Mouse (Mus musculus) G1E (cell line): ENCODE measurements around the gene Tmtc1. TPM values are rescaled to one million over a fixed set of nuclear protein-coding genes. Genes with fewer than 3 reads are reported as not detected.

Source experiments
- ATAC-seq: 2 replicates; pipeline ENCODE4 v1.8.0; 2016; ENCODE audit warnings: mild to moderate bottlenecking; ENCODE audit not compliant: insufficient number of reproducible peaks, poor library complexity, low FRiP score, severe bottlenecking; ENCODE audit errors: extremely low read depth
- DNase-seq: peaks from one replicate; pipeline ENCODE4 v3.0.0; 2012; ENCODE audit warnings: low spot score
- H3K27me3 ChIP-seq: 2 replicates; pipeline ENCODE4 v1.6.1; 2012; ENCODE audit warnings: mild to moderate bottlenecking, low read length, inconsistent platforms; ENCODE audit not compliant: insufficient read depth
- H3K36me3 ChIP-seq: replicated peaks from 2 replicates; pipeline ENCODE3; 2012; ENCODE audit warnings: mild to moderate bottlenecking, inconsistent platforms
- H3K4me1 ChIP-seq: 2 replicates; pipeline ENCODE4 v1.6.1; 2012; ENCODE audit warnings: low read depth, low read length, inconsistent platforms, mixed read lengths; ENCODE audit not compliant: insufficient read depth
- H3K4me3 ChIP-seq: 2 replicates; pipeline ENCODE4 v1.5.1; 2012; ENCODE audit warnings: low read depth, mild to moderate bottlenecking, inconsistent platforms, low read length, moderate library complexity, mixed read lengths
- H3K9me3 ChIP-seq: replicated peaks from 2 replicates; pipeline ENCODE4 v1.6.1; 2012; ENCODE audit warnings: inconsistent platforms
- CTCF ChIP-seq: IDR thresholded peaks from 2 replicates; pipeline ENCODE4 v1.5.1; 2012; ENCODE audit warnings: low read depth, low read length, inconsistent platforms, mixed read lengths
- GATA1 ChIP-seq: IDR thresholded peaks from 2 replicates; pipeline ENCODE4 v1.6.1; 2012; ENCODE audit warnings: borderline replicate concordance, low read length, inconsistent platforms, mixed read lengths
- GATA2 ChIP-seq: IDR thresholded peaks from 2 replicates; pipeline ENCODE4 v1.6.1; 2012; ENCODE audit warnings: low read depth, low read length, inconsistent platforms, borderline replicate concordance
- POLR2AphosphoS5 ChIP-seq: IDR thresholded peaks from 2 replicates; pipeline ENCODE4 v1.6.1; 2012; ENCODE audit warnings: low read depth, low read length, inconsistent platforms; ENCODE audit not compliant: insufficient replicate concordance
- TAL1 ChIP-seq: conservative IDR thresholded peaks from 2 replicates; pipeline ENCODE4 v1.6.1; 2012; ENCODE audit warnings: low read depth, low read length, inconsistent platforms, mixed read lengths
- polyA plus RNA-seq: library from polyadenylated mRNA; stranded (reverse); fragments of >175 nt; gene quantifications from 2 replicates; pipeline ENCODE4 v1.2.3, GENCODE M21; 2012
- total RNA-seq, 2 experiments: library from RNA; stranded (forward) in 1 of 2; stranded (reverse) in 1 of 2; fragments of 200-1000 nt in 1 of 2; fragments of >200 nt in 1 of 2; fragmentation: Nextera tagmentation in 1 of 2; gene quantifications; 2 replicates each; pipeline ENCODE4 v1.2.3; 2014 to 2017

Gene Tmtc1
- total and polyA plus RNA-seq, 3 experiments = 0.05 TPM; not detected in 2

DNA sequence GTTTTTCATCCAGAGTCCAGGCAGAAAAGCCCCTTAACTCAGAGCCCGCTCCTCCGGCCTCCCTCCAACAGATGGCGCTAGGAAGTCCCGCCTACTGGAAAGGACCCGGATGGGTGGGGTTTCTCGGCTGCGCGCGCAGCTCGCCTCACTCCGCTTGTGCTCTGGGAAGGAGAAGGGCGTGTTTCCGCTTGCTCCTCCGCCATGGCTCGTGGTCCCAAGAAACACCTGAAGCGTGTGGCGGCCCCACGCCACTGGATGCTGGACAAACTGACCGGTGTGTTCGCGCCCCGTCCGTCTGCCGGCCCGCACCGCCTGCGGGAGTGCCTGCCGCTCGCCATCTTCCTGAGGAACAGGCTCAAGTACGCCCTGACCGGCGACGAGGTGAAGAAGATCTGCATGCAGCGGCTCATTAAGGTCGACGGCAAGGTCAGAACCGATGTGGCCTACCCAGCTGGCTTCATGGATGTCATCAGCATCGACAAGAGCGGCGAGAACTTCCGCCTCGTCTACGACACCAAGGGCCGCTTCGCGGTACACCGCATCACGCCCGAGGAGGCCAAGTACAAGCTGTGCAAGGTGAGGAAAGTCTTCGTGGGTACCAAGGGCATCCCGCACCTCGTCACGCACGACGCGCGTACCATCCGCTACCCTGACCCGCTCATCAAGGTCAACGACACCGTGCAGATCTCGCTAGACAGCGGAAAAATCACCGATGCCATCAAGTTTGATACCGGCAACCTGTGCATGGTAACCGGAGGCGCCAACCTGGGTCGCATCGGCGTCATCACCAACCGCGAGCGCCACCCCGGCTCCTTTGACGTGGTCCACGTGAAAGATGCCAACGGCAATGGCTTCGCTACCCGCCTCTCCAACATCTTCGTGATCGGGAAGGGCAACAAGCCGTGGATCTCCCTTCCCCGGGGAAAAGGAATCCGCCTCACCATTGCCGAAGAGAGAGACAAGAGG lies 89.4 kb downstream of the Tmtc1 start:
- ATAC-seq (no peak), DNase-seq (no peak)
- H3K4me3 ChIP-seq = no peak overlapping the region
- peaks cover 9% of the 10 kb centered on the region for H3K9me3 ChIP-seq
- H3K4me1 ChIP-seq = no peaks in the 10 kb centered on the region
- no peaks in the 10 kb centered on the region; the same call in 1 of the 2 replicates for H3K27me3 ChIP-seq
- TF ChIP-seq TAL1 (no peak), GATA1 (no peak), GATA2 (no peak), POLR2AphosphoS5 (no peak), CTCF (no peak)
- H3K36me3 ChIP-seq = no peaks in the 10 kb centered on the region

DNA sequence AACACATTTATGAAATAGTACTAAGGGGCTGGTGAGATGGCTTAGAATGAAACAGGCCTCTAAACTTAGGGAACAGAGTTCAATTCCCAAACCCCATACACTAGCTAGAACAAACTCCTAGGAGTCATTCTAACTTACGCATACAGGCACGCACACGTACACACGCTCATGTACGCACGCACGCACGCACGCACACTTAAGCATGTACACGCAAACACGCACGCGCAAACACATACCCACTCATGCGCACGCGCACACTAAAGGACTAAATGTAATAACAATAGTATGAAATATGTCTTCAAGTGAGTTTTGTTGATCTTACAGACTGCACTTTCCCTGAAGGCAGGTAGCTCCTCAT lies 90.1 kb downstream of the Tmtc1 start:
- no peaks in the 10 kb centered on the region for H3K36me3 ChIP-seq
- no peaks in the 10 kb centered on the region; the same call in 1 of the 2 replicates for H3K27me3 ChIP-seq
- no peaks in the 10 kb centered on the region for H3K4me1 ChIP-seq
- no peak overlapping the region for H3K4me3 ChIP-seq
- no peak for ATAC-seq
- TF ChIP-seq GATA1 = no peak
- no peak for TF ChIP-seq POLR2AphosphoS5
- no peak for TF ChIP-seq GATA2
- DNase-seq = no peak
- peaks cover 9% of the 10 kb centered on the region for H3K9me3 ChIP-seq

DNA sequence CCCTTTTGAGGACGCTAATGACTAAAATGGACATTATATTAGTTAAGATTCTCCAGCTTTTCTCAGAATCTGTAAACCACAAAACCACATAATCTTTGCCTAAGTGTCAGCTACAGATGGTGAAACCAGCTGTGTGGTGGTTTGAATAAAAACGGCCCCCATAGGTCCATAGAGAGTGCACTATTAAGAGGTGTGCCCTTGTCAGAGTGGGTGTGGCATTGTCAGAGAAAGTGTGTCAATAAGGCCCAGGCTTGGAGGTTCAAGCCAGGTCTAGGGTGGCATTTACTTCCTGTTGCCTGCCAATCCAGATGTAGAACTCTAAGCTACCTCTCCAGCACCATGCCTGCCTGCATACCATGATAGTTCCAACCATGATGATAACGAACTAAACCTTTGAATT lies 99.2 kb downstream of the Tmtc1 start:
- ATAC-seq (no peak), DNase-seq (no peak)
- no peak for TF ChIP-seq GATA2
- no peaks in the 10 kb centered on the region for H3K36me3 ChIP-seq
- H3K4me3 ChIP-seq = no peak overlapping the region
- H3K27me3 ChIP-seq = no peaks in the 10 kb centered on the region
- no peaks in the 10 kb centered on the region for H3K9me3 ChIP-seq
- H3K4me1 ChIP-seq = no peaks in the 10 kb centered on the region

DNA sequence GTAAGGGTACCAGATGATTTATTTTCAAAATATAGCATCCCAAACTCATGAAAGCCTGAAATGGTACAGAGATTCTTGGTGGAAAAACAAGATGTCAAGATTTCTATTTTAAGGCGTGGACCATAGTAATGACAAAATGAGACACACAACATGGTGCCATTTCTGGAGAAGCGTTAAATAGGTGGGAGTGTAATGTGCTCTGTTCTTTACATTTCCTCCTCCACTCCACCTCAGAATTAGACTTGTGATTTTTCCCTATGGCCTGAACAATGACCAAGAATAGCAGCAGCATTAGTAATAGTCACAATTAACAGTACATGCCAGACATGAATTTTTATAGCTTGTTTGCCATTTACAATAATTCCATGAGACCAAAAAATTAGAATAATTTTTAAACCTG lies 102.0 kb downstream of the Tmtc1 start:
- H3K36me3 ChIP-seq = no peaks in the 10 kb centered on the region
- H3K4me1 ChIP-seq = no peaks in the 10 kb centered on the region
- ATAC-seq (no peak), DNase-seq (no peak)
- H3K9me3 ChIP-seq = no peaks in the 10 kb centered on the region
- TF ChIP-seq POLR2AphosphoS5 = no peak
- TF ChIP-seq GATA2 = no peak
- TF ChIP-seq GATA1 = no peak
- no peak for TF ChIP-seq CTCF
- TF ChIP-seq TAL1 = no peak
- H3K27me3 ChIP-seq = no peaks in the 10 kb centered on the region
- H3K4me3 ChIP-seq = no peak overlapping the region

DNA sequence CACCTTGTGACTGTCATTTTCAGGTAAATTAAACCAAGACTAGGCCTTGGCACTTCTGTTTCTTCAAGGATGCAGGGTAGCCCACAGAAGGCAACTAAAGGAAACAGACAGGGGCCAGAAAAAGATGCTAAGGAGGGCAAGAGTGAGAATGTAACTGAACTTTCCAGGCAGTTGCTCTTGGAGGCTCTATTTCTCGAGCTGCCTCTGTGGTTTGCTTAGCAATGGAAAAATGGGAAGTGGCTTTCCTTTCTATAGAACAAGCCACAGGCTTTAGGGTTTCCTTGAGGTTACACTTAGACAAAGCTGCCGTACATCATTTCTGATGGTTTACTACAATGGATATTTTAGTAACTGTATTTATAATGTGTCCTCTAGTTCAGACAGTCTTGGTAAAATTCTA lies 102.4 kb downstream of the Tmtc1 start:
- Histone ChIP-seq H3K4me1 (no peaks in the 10 kb centered on the region), H3K9me3 (no peaks in the 10 kb centered on the region), H3K4me3 (no peak overlapping the region), H3K36me3 (no peaks in the 10 kb centered on the region), H3K27me3 (no peaks in the 10 kb centered on the region)
- DNase-seq = no peak
- no peak for TF ChIP-seq POLR2AphosphoS5
- TF ChIP-seq CTCF = no peak
- no peak for TF ChIP-seq GATA2
- TF ChIP-seq GATA1 = no peak
- no peak for TF ChIP-seq TAL1
- ATAC-seq = no peak

DNA sequence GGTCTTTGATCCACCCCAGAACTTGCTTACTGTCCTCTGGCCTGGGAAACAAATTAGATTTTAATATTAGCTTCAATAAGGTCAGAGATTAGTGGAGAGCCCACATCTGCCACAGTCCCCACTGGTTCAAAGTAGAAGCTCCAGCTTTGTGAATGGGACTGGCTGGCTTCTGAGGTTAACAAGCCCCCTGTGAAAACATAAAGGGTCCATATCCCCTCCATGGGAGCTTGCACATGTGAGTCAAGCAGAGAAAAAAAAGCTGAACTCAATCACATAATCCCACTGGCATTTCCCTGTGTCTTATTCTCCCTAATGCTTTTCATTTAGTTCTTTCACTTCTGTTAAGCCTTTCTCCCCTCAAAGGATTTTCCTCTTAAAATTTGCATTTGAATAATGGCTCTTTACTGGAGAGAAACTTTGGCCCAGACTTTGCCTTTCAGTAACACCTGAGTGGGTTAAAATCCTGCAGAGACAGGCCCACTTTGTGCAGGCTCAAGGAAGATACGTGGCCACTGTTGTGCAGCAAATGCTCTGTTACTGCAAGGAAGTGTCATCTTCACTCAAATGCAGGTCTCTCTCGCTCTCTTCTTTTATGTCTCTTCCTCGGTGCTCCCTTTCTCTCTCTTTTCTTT lies 105.7 kb downstream of the Tmtc1 start:
- no peak for DNase-seq
- no peak overlapping the region for H3K4me3 ChIP-seq
- ATAC-seq = no peak
- no peaks in the 10 kb centered on the region for H3K4me1 ChIP-seq
- H3K36me3 ChIP-seq = no peaks in the 10 kb centered on the region
- H3K27me3 ChIP-seq = no peaks in the 10 kb centered on the region
- no peaks in the 10 kb centered on the region for H3K9me3 ChIP-seq
- TF ChIP-seq TAL1 (no peak), CTCF (no peak), GATA1 (no peak), GATA2 (no peak), POLR2AphosphoS5 (no peak)
